8 mouse cellular contexts compared by ENCODE assay signal in the genomic region with DNA sequence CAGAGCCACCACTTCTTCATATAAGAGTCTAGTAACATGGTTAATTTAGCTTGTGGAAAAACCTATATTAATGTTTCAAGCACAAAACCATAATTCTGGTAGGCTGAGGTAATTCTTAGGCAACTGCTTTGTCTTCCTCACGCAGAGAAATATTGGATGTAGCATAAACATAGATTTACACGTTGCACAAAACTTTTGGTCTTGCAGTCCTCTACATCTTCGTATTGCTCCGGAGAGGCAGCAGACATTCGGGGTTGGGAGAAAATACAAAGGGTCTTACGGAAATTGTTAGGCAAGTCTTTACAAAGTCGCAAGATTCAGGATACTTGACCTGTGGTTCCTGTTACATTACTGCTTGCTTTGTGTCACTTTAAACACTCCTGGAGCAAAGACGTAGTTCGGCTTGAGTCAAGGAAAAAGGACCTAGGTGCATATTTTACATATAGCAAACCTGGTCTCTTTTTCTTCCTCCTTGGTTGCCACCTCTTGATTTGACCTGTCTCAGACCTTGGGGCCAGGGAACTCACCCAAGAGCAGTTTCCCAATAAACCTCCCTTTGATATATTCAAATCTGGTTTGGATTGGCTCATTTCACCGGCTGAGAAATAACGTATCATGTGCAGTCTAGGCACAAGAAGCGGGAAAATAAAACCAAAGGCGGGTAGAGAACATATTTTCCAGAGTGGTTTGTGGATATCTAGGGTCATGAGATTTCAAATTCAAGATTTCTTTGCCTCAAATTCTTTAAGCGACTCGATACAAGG. TPM values are rescaled to one million over a fixed set of nuclear protein-coding genes. Genes with fewer than 3 reads are reported as not detected.
DNase-seq lines count a peak whose midpoint lies in the region; ATAC-seq and TF ChIP-seq lines count a peak whose summit lies in the region.

No protein-coding gene starts in this region.

- WGBS in spleen, adult 2 months, result under 1% methylated on average over 15 of the region's 15 CpGs
- WGBS in hindbrain, embryonic 15.5 days, result under 1% methylated on average over 15 of the region's 15 CpGs
- under 1% methylated on average over 15 of the region's 15 CpGs for WGBS in midbrain, embryonic 13.5 days

- H3K27me3 ChIP-seq in spleen, adult 2 months (ENCODE audit: control insufficient read depth, insufficient read depth, low read length), result no peaks in the 10 kb centered on the region
- H3K27me3 ChIP-seq in hindbrain, embryonic 15.5 days, result no peaks in the 10 kb centered on the region
- no peaks in the 10 kb centered on the region for H3K27me3 ChIP-seq in midbrain, embryonic 13.5 days

- H3K4me3 ChIP-seq in spleen, adult 2 months (ENCODE audit: extremely low read depth, insufficient read depth, insufficient read length), result peak overlapping the region; percentile 14
- peak overlapping the region; percentile 52 for H3K4me3 ChIP-seq in hindbrain, embryonic 15.5 days
- H3K4me3 ChIP-seq in midbrain, embryonic 13.5 days (replicated peaks), result peak overlapping the region; percentile 55

- H3K9ac ChIP-seq in hindbrain, embryonic 15.5 days, result peak overlapping the region; percentile 36
- H3K9ac ChIP-seq in midbrain, embryonic 13.5 days (replicated peaks), result peak overlapping the region; percentile 48

- peaks cover 3% of the 10 kb centered on the region; the same call in 1 of the 2 replicates for H3K4me1 ChIP-seq in spleen, adult 2 months (ENCODE audit: control insufficient read depth, insufficient read depth, insufficient read length)
- peaks cover 37% of the 10 kb centered on the region for H3K4me1 ChIP-seq in hindbrain, embryonic 15.5 days (replicated peaks)
- peaks cover 47% of the 10 kb centered on the region for H3K4me1 ChIP-seq in midbrain, embryonic 13.5 days (replicated peaks)

- peak; percentile 45 for ATAC-seq in frontal cortex, adult (ENCODE audit: low TSS enrichment)
- peak; percentile 3; the same call in 1 of the 2 replicates for ATAC-seq in hindbrain, embryonic 15.5 days (ENCODE audit: low FRiP score, low read depth)
- peak; percentile 0; the same call in 1 of the 2 replicates for ATAC-seq in midbrain, embryonic 13.5 days

- no peaks in the 10 kb centered on the region for H3K36me3 ChIP-seq in spleen, adult 2 months (ENCODE audit: control insufficient read depth, insufficient read depth, low read length)
- no peaks in the 10 kb centered on the region for H3K36me3 ChIP-seq in hindbrain, embryonic 15.5 days
- H3K36me3 ChIP-seq in midbrain, embryonic 13.5 days, result no peaks in the 10 kb centered on the region

- peak overlapping the region; percentile 11; the same call in 1 of the 2 replicates for H3K27ac ChIP-seq in spleen, adult 2 months (ENCODE audit: insufficient read depth, low read length)
- peak overlapping the region; percentile 74 for H3K27ac ChIP-seq in hindbrain, embryonic 15.5 days (replicated peaks)
- peak overlapping the region; percentile 72 for H3K27ac ChIP-seq in midbrain, embryonic 13.5 days

- H3K4me2 ChIP-seq in hindbrain, embryonic 15.5 days, result peak overlapping the region; percentile 89
- H3K4me2 ChIP-seq in midbrain, embryonic 13.5 days (replicated peaks), result peak overlapping the region; percentile 76

- no peak for TF ChIP-seq CTCF in spleen, adult 2 months (IDR thresholded peaks at IDR 0.05; ENCODE audit: extremely low read depth, insufficient read depth, insufficient read length, insufficient replicate concordance)

- DNase-seq in frontal cortex, postnatal 25 days (ENCODE audit: low spot score in 2 of 2), result no peak
- no peak for DNase-seq in spleen, adult 2 months (ENCODE audit: low read depth in 1 of 2, low spot score in 2 of 2)
- no peak for DNase-seq in spleen, postnatal 36 days (ENCODE audit: low spot score in 2 of 2)
- DNase-seq in urinary bladder, adult 2 months (ENCODE audit: low spot score), result no peak
- DNase-seq in cerebellum, adult 18-20 months, result no peak

- no peak for TF ChIP-seq POLR2A in spleen, adult 2 months (IDR thresholded peaks at IDR 0.05; ENCODE audit: low read depth, low read length)

- no peaks in the 10 kb centered on the region for H3K9me3 ChIP-seq in hindbrain, embryonic 15.5 days
- H3K9me3 ChIP-seq in midbrain, embryonic 13.5 days, result no peaks in the 10 kb centered on the region

RNA-seq across cellular contexts. Expression of gene Hist1h3g, which starts 0.7 kb away (rescaled TPM):
- polyA plus RNA-seq in spleen, adult 2 months (2012; rRNA removed), result 34.4 and 52.1 TPM in 2 replicates
- 0.85 and 1.2 TPM in 2 replicates for polyA plus RNA-seq in hindbrain, embryonic 15.5 days (2015; fragmentation: Nextera tagmentation; extraction: Ambion mirVana)
- 3.1 and 5.3 TPM in 2 replicates for polyA plus RNA-seq in midbrain, embryonic 13.5 days (2015; fragmentation: Nextera tagmentation; extraction: Ambion mirVana)
- 0.40 and 0.90 TPM in 2 replicates for polyA plus RNA-seq in urinary bladder, adult 2 months (2012; rRNA removed)

RNA-seq across cellular contexts. Expression of gene Hist1h2af, which starts 0.8 kb away (rescaled TPM):
- 733 and 772 TPM in 2 replicates for polyA plus RNA-seq in spleen, adult 2 months (2012; rRNA removed)
- 0.82 and 2.1 TPM in 2 replicates for polyA plus RNA-seq in hindbrain, embryonic 15.5 days (2015; fragmentation: Nextera tagmentation; extraction: Ambion mirVana)
- polyA plus RNA-seq in midbrain, embryonic 13.5 days (2015; fragmentation: Nextera tagmentation; extraction: Ambion mirVana), result 1.3 and 3.0 TPM in 2 replicates
- 1.3 and 5.2 TPM in 2 replicates for polyA plus RNA-seq in urinary bladder, adult 2 months (2012; rRNA removed)

RNA-seq across cellular contexts. Expression of gene Hist1h4h, which starts 3.7 kb away (rescaled TPM):
- polyA plus RNA-seq in spleen, adult 2 months (2012; rRNA removed), result 26.5 and 53.6 TPM in 2 replicates
- polyA plus RNA-seq in hindbrain, embryonic 15.5 days (2015; fragmentation: Nextera tagmentation; extraction: Ambion mirVana), result 1.7 and 2.7 TPM in 2 replicates
- polyA plus RNA-seq in midbrain, embryonic 13.5 days (2015; fragmentation: Nextera tagmentation; extraction: Ambion mirVana), result 6.4 and 7.4 TPM in 2 replicates
- 27.8 and 30.5 TPM in 2 replicates for polyA plus RNA-seq in urinary bladder, adult 2 months (2012; rRNA removed)

RNA-seq across cellular contexts. Expression of gene Hist1h2bh, which starts 8.6 kb away (rescaled TPM):
- polyA plus RNA-seq in spleen, adult 2 months (2012; rRNA removed), result 4.9 and 8.4 TPM in 2 replicates
- polyA plus RNA-seq in hindbrain, embryonic 15.5 days (2015; fragmentation: Nextera tagmentation; extraction: Ambion mirVana), result 0.17 and 0.19 TPM in 2 replicates
- polyA plus RNA-seq in midbrain, embryonic 13.5 days (2015; fragmentation: Nextera tagmentation; extraction: Ambion mirVana), result 0.31 and 0.35 TPM in 2 replicates
- polyA plus RNA-seq in urinary bladder, adult 2 months (2012; rRNA removed), result 0.60 and 0.69 TPM in 2 replicates

RNA-seq across cellular contexts. Expression of gene Hist1h3f, which starts 9.3 kb away (rescaled TPM):
- 10.2 and 16.1 TPM in 2 replicates for polyA plus RNA-seq in spleen, adult 2 months (2012; rRNA removed)
- polyA plus RNA-seq in hindbrain, embryonic 15.5 days (2015; fragmentation: Nextera tagmentation; extraction: Ambion mirVana), result 0.21 and 0.62 TPM in 2 replicates
- polyA plus RNA-seq in midbrain, embryonic 13.5 days (2015; fragmentation: Nextera tagmentation; extraction: Ambion mirVana), result 0.75 and 0.84 TPM in 2 replicates
- 0.44 and 0.78 TPM in 2 replicates for polyA plus RNA-seq in urinary bladder, adult 2 months (2012; rRNA removed)

Comparison
In these comparisons a context has a peak if more than half of its experiments do, and no peak if none do; other contexts are left out.
1. H3K27ac ChIP-seq: peak in every context shown above with its lines; median percentile 74 in hindbrain, embryonic 15.5 days; 72 in midbrain, embryonic 13.5 days; 11 in spleen, adult 2 months.
2. RNA of gene Hist1h2af, which starts 0.8 kb away (polyA plus RNA-seq): 733 to 772 TPM in spleen, adult 2 months; 1.3 to 3.0 TPM in midbrain, embryonic 13.5 days, 1.3 to 5.2 TPM in urinary bladder, adult 2 months and 0.82 to 2.1 TPM in hindbrain, embryonic 15.5 days; every median in the first group is over 100 times any median in the second.
3. Peak in every context shown above with its lines, with median percentiles within 50 percentile points of each other: ATAC-seq and H3K4me3 ChIP-seq.